Mouse (Mus musculus): ENCODE measurements at regions not wholly inside any gene's neighbourhood (a gene's known extent, or its start where the extent isn't known, plus 50 kb on each side); places are given as distances from the start of the nearest gene placed in this dataset.

DNA sequence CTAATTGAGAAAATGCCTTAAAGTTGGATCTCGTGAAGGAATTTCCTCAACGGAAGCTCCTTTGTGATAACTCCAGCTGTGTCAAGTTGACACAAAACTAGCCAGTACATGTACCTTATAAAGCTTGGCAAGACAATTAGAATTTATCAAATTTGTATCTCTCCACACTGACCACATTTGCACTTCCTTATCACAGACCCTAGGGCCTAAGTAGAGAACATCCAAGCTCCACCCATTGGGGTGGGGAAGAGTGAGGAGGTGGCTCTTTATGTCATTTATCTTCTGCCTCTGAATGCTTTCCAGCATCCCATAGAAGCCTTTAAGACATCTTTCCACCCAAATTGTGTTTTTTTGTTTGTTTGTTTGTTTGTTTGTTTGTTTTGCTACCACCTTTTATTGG, 146.8 kb downstream of the Cd55b start:
- H3K27me3 ChIP-seq (replicated peaks): no peaks in the 10 kb centered on the region
- no peak overlapping the region for H3K4me3 ChIP-seq
- no peak overlapping the region for H3K4me2 ChIP-seq (replicated peaks)
- no peak overlapping the region for H3K27ac ChIP-seq
- H3K9ac ChIP-seq: no peak overlapping the region
- WGBS: 97% methylated on average over 2 of the region's 2 CpGs
- no peaks in the 10 kb centered on the region for H3K4me1 ChIP-seq
- ATAC-seq (ENCODE audit: low FRiP score, low read depth): no peak
- peaks cover 8% of the 10 kb centered on the region; the same call in 1 of the 2 replicates for H3K9me3 ChIP-seq
- no peaks in the 10 kb centered on the region for H3K36me3 ChIP-seq

DNA sequence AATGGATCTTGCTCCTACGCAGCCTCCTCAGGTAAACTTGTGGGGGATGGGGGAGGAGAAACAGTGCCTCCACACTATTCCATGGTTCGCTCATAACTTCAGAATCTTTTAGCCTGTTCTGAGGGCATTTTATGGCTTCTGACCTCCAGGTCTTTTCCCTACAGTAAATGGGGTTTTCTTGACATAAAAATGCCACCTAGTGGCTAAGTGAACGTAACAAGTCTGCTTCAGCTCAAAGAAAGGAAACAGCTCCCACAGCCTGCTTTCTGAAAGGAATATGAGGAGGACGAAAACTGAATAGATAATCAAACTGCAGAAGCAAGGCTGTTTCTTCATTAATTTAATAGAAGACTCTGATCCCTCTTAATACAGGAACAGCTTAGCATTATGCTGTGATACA, 148.3 kb downstream of the Cd55b start:
- Histone ChIP-seq H3K27me3 (replicated peaks) (no peaks in the 10 kb centered on the region), H3K36me3 (no peaks in the 10 kb centered on the region), H3K4me2 (replicated peaks) (no peak overlapping the region), H3K4me3 (no peak overlapping the region), H3K9ac (no peak overlapping the region), H3K27ac (no peak overlapping the region), H3K9me3 (peaks cover 8% of the 10 kb centered on the region; the same call in 1 of the 2 replicates), H3K4me1 (no peaks in the 10 kb centered on the region)
- 51% methylated on average over 4 of the region's 4 CpGs for WGBS
- no peak for ATAC-seq (ENCODE audit: low FRiP score, low read depth)

- no peak overlapping the region for H3K9ac ChIP-seq
- no peaks in the 10 kb centered on the region for H3K36me3 ChIP-seq
- H3K4me2 ChIP-seq (replicated peaks): no peak overlapping the region
- WGBS: 87% methylated on average over 2 of the region's 2 CpGs
- no peaks in the 10 kb centered on the region for H3K9me3 ChIP-seq
- no peak overlapping the region for H3K4me3 ChIP-seq
- H3K27me3 ChIP-seq (replicated peaks): no peaks in the 10 kb centered on the region
- no peak overlapping the region for H3K27ac ChIP-seq
- no peak for ATAC-seq (ENCODE audit: low FRiP score, low read depth)
- H3K4me1 ChIP-seq: no peaks in the 10 kb centered on the region
Observed at GRCm38 (mm10) chr1:130270457-130270856, 152.4 kb downstream of the Cd55b start.
